Mouse (Mus musculus) liver, embryonic 16.5 days (tissue): ENCODE measurements at regions not wholly inside any gene's neighbourhood (a gene's known extent, or its start where the extent isn't known, plus 50 kb on each side); places are given as distances from the start of the nearest gene placed in this dataset.

Experiments
- ATAC-seq: fragments of 200-750 bp; cut with Nextera tagmentation; 2 replicates; pipeline ENCODE4 v1.8.0; 2017; ENCODE audit warnings: low read depth, mild to moderate bottlenecking, moderate number of reproducible peaks, moderate library complexity
- H3K27ac ChIP-seq: fragments of 300-500 bp; sonication (generic); 2 replicates; pipeline ENCODE4 v1.5.1; 2014; ENCODE audit warnings: mild to moderate bottlenecking, low read length
- H3K27me3 ChIP-seq: fragments of 300-500 bp; sonication (generic); 2 replicates; pipeline ENCODE4 v1.6.1; 2014; ENCODE audit warnings: low read depth, low read length, mixed read lengths; ENCODE audit not compliant: control insufficient read depth, insufficient read depth
- H3K36me3 ChIP-seq: fragments of 300-500 bp; sonication (generic); 2 replicates; pipeline ENCODE4 v1.6.1; 2014; ENCODE audit warnings: mild to moderate bottlenecking; ENCODE audit not compliant: control insufficient read depth, insufficient read depth
- H3K4me1 ChIP-seq: fragments of 300-500 bp; sonication (generic); 2 replicates; pipeline ENCODE4 v1.6.1; 2014; ENCODE audit warnings: low read depth, low read length, mixed read lengths; ENCODE audit not compliant: control insufficient read depth
- H3K4me2 ChIP-seq: fragments of 300-500 bp; sonication (generic); 2 replicates; pipeline ENCODE4 v1.6.1; 2014; ENCODE audit warnings: low read depth, low read length, mixed read lengths
- H3K4me3 ChIP-seq: fragments of 300-500 bp; sonication (generic); 2 replicates; pipeline ENCODE4 v1.5.1; 2014; ENCODE audit warnings: low read depth, mild to moderate bottlenecking, low read length
- H3K9ac ChIP-seq: fragments of 300-500 bp; sonication (generic); 2 replicates; pipeline ENCODE4 v1.6.1; 2014; ENCODE audit warnings: low read depth, low read length
- H3K9me3 ChIP-seq: fragments of 300-500 bp; sonication (generic); replicated peaks from 2 replicates; pipeline ENCODE4 v1.6.1; 2016; ENCODE audit warnings: low read length; ENCODE audit not compliant: control insufficient read depth
- WGBS: fragments of 180-500 bp; shearing (Covaris S2); extraction: QIAGEN DNeasy Blood & Tissue Kit; methylation state at CpG from one replicate; pipeline ENCODE4 v1.1.7; 2014; ENCODE audit not compliant: insufficient replicate concordance; 5-methylcytosine and 5-hydroxymethylcytosine counted together

GRCm38 (mm10) chr4:12501086-12501485 is 329.3 kb upstream of the Fam92a start:
- no peak overlapping the region for H3K27ac ChIP-seq
- no peaks in the 10 kb centered on the region for H3K36me3 ChIP-seq
- no peak overlapping the region for H3K4me2 ChIP-seq
- no peaks in the 10 kb centered on the region for H3K4me1 ChIP-seq
- H3K9me3 ChIP-seq: no peaks in the 10 kb centered on the region
- WGBS: 48% methylated on average over 8 of the region's 8 CpGs
- no peak overlapping the region for H3K9ac ChIP-seq
- no peaks in the 10 kb centered on the region for H3K27me3 ChIP-seq
- ATAC-seq: no peak
- H3K4me3 ChIP-seq: no peak overlapping the region

DNA sequence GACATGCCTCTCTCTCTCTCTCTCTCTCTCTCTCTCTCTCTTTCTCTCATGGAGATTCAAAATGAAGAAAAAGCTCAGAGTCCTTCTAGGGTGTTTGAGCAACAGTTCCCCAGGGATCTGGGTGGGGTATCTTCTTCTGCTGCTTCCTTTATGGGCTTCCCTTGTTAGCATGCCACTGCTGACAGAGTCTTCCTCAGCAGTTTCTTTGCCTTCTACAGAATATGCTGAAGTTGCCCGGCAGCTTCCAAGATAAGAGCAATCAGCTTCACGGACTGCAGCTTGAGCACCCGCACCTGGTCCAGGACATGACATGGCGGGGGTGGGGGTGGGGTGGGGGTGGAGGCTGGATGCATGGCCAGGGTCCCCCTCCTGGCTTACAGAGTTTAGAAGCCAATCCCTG is 326.6 kb upstream of the Fam92a start:
- Histone ChIP-seq H3K4me3 (no peak overlapping the region), H3K4me1 (no peaks in the 10 kb centered on the region), H3K27me3 (no peaks in the 10 kb centered on the region), H3K9ac (no peak overlapping the region), H3K36me3 (no peaks in the 10 kb centered on the region), H3K4me2 (no peak overlapping the region), H3K27ac (no peak overlapping the region), H3K9me3 (no peaks in the 10 kb centered on the region)
- ATAC-seq: no peak
- WGBS: 59% methylated on average over 4 of the region's 4 CpGs

GRCm38 (mm10) chr4:12492468-12492867 is 320.7 kb upstream of the Fam92a start:
- Histone ChIP-seq H3K4me2 (no peak overlapping the region), H3K36me3 (no peaks in the 10 kb centered on the region), H3K9me3 (no peaks in the 10 kb centered on the region), H3K4me1 (no peaks in the 10 kb centered on the region), H3K4me3 (no peak overlapping the region), H3K27me3 (no peaks in the 10 kb centered on the region), H3K9ac (no peak overlapping the region), H3K27ac (no peak overlapping the region)
- 44% methylated on average over 2 of the region's 2 CpGs for WGBS
- no peak for ATAC-seq

DNA sequence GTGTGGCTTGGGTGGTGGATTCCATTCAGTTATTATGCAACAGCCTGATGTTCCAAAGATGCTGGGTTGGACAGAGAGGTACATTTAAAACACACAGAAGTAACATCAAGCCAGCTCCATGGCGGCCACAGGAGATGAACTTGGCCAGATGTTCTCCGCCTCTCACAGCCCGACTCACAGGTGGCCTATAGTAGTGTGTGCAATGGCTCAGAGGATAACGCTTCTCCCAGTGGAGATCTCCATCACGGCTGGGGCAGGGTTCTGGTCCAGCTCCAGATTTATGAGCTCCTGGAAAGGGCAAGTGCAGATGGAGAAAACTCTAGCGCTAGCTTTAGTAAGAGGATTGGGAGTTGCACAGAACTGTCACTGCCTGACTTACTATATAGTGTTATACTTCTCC is 319.5 kb upstream of the Fam92a start:
- H3K4me2 ChIP-seq: no peak overlapping the region
- no peaks in the 10 kb centered on the region for H3K9me3 ChIP-seq
- no peak overlapping the region for H3K27ac ChIP-seq
- WGBS: 63% methylated on average over 6 of the region's 6 CpGs
- no peak for ATAC-seq
- H3K4me3 ChIP-seq: no peak overlapping the region
- H3K27me3 ChIP-seq: no peaks in the 10 kb centered on the region
- no peaks in the 10 kb centered on the region for H3K4me1 ChIP-seq
- H3K36me3 ChIP-seq: no peaks in the 10 kb centered on the region
- no peak overlapping the region for H3K9ac ChIP-seq

DNA sequence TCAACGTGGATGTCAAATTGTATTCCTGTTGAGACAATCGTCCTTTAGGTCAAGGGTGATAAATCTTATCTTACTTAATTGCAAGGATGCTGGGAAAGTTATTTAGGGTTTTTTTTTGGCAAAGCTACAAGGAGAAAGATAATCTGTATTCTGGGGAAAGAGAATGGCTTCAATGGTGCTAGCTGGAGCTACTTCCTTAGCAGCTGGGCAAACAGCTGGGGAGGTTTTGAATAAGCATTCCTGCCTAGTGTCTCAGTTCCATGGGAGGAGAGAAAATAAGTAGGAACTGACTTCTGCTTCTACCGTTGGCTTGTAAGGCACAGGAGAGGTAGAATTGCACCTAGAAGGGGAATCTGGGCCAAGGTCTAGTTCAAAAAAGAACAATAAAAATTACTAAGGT is 318.3 kb upstream of the Fam92a start:
- no peaks in the 10 kb centered on the region for H3K9me3 ChIP-seq
- no peak overlapping the region for H3K4me2 ChIP-seq
- no peaks in the 10 kb centered on the region for H3K27me3 ChIP-seq
- no peak for ATAC-seq
- no peak overlapping the region for H3K4me3 ChIP-seq
- H3K36me3 ChIP-seq: no peaks in the 10 kb centered on the region
- H3K27ac ChIP-seq: no peak overlapping the region
- no peak overlapping the region for H3K9ac ChIP-seq
- H3K4me1 ChIP-seq: no peaks in the 10 kb centered on the region
- WGBS: 58% methylated on average over 3 of the region's 3 CpGs

DNA sequence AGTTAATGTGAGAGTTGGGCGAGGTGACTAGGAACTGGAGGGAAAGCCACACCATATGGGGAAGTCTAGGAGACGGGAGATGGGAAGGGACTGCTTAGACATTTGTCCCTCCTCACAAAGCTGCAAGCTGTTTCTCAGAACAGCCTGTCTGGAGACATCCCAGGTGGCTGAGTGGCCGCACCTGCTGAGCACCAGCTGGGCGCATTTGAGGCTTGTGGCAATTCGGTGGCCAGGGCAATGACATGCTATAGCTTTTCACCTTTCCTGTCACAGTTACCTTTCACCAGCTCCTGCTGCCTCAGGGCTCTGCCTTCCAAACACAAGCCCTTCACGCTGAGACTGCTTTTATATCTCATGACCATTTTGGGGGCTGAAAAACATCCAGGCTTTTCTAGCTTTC is 317.5 kb upstream of the Fam92a start:
- Histone ChIP-seq H3K36me3 (no peaks in the 10 kb centered on the region), H3K9me3 (no peaks in the 10 kb centered on the region), H3K4me1 (no peaks in the 10 kb centered on the region), H3K27ac (no peak overlapping the region), H3K9ac (no peak overlapping the region), H3K4me3 (no peak overlapping the region), H3K4me2 (no peak overlapping the region), H3K27me3 (no peaks in the 10 kb centered on the region)
- WGBS: 57% methylated on average over 6 of the region's 6 CpGs
- no peak for ATAC-seq

- no peak overlapping the region for H3K27ac ChIP-seq
- H3K36me3 ChIP-seq: no peaks in the 10 kb centered on the region
- H3K9ac ChIP-seq: no peak overlapping the region
- WGBS: 58% methylated on average over 4 of the region's 4 CpGs
- no peaks in the 10 kb centered on the region for H3K27me3 ChIP-seq
- H3K4me3 ChIP-seq: no peak overlapping the region
- H3K4me2 ChIP-seq: no peak overlapping the region
- no peaks in the 10 kb centered on the region for H3K9me3 ChIP-seq
- ATAC-seq: no peak
- H3K4me1 ChIP-seq: no peaks in the 10 kb centered on the region
Observed at GRCm38 (mm10) chr4:12481481-12481880, 309.7 kb upstream of the Fam92a start.

GRCm38 (mm10) chr4:12476717-12477116 is 304.9 kb upstream of the Fam92a start:
- Histone ChIP-seq H3K4me2 (no peak overlapping the region), H3K36me3 (no peaks in the 10 kb centered on the region), H3K9ac (no peak overlapping the region), H3K27ac (no peak overlapping the region), H3K4me1 (no peaks in the 10 kb centered on the region), H3K9me3 (no peaks in the 10 kb centered on the region), H3K27me3 (no peaks in the 10 kb centered on the region), H3K4me3 (no peak overlapping the region)
- WGBS: 64% methylated on average over 7 of the region's 7 CpGs
- ATAC-seq: no peak

DNA sequence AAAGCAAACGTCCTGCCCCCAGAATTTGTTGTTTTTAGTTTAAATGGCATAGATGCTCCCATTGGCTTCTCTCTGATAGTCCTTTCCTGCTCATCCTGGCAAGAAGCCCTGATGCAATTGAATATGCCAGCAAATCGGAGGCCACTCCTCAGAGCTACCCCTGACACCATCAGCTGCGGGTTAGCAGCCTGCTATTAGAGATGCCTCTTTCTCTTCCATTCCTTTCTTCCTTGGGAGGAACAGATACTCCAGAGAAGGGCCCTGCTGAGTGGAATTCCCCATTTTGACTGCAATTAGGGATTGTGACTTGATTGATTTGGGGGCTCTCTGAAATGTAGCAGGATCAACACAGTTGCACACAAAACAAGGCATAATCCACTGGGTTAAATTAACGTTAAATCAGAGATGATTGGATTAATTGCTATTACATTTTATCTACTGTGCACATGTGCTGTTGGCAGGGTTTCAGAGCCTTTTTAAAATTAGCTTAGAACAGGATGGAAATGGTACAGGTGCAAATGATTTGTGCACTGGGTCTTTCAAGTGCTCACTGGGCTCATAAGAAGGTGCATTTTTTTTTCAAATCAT is 303.3 kb upstream of the Fam92a start:
- H3K27ac ChIP-seq: no peak overlapping the region
- no peak overlapping the region for H3K9ac ChIP-seq
- WGBS: 53% methylated on average over 4 of the region's 4 CpGs
- no peaks in the 10 kb centered on the region for H3K9me3 ChIP-seq
- no peaks in the 10 kb centered on the region for H3K4me1 ChIP-seq
- no peak overlapping the region for H3K4me3 ChIP-seq
- no peak overlapping the region for H3K4me2 ChIP-seq
- no peaks in the 10 kb centered on the region for H3K27me3 ChIP-seq
- H3K36me3 ChIP-seq: no peaks in the 10 kb centered on the region
- ATAC-seq: no peak
